Mouse (Mus musculus) cerebellum, adult 11 months (tissue): ENCODE measurements around the gene Tbcel.

ENCODE experiments used
- DNase-seq: peaks from one replicate; pipeline ENCODE4 v3.0.0; 2022

Tbcel gene

DNA sequence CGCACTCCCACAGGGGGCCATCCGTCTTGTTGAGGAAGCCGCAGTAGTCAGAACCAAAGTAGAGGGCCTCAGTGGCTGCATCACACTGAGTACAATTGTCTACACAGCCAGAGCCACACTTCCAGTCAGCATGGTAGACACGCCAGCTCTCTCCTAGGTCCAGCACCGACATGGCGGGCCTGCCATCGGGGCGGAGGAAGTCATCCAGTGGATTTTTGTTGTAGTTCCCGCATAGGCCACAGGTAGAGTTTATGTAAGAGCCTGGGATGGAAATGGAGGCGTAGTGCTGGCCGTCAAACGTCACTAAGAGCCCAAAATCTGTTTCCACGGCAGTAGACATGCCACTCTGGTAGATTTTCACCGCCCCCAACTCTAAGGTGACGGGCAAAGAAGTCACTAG is 130.0 kb downstream of the Tbcel start:
- no peak for DNase-seq

DNA sequence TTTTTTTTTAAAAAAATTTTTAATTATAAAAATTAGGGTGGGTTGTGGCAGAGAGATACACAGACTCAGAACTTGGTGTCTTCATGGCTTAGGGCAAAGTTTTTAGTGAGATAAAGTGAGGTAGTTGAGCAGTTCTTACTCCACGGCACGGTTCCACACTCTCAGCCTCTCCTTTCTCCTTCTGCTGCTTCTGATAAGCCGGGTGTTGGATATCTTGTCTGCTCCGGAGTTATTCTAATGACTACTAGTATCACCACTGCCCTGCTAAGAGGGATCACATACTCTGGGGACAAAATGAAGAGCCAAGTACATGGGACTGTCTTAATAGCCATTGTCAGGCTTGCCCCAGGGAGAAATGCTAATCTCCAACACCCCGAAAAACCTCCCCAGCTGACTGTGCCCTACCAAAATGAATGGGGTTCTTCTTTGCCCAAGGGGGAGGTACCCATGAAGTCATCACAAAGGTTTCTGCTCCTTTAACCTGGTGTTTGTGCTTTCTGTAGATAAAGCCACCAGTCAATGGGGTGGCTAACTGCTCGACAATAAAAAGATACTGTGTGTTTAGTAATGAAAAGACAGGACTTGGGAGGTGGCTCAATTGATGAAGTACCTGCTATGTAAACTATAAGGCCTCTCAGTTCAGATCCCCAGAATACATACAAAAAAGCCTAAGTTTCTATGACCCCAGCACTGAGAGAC is 135.8 kb downstream of the Tbcel start:
- DNase-seq, result no peak
